Mouse (Mus musculus): ENCODE measurements around the gene Pycr1. TPM values are rescaled to one million over a fixed set of nuclear protein-coding genes. Genes with fewer than 3 reads are reported as not detected.
"Not testable (repeated sequence)": the region's sequence is repeated elsewhere in the genome, so short reads cannot be mapped to it uniquely, and the experiment has no call there.

The Pycr1 gene
- polyA plus RNA-seq, 1 experiment = 41.7 TPM

- Histone ChIP-seq H3K36me3 (ENCODE audit: control insufficient read depth, insufficient read depth, low read length, poor library complexity, severe bottlenecking) (peaks cover 5% of the 10 kb centered on the region), H3K4me3 (ENCODE audit: low read depth, low read length) (no peak overlapping the region), H3K9me3 (replicated peaks; ENCODE audit: control insufficient read depth, insufficient read depth, low read length, poor library complexity, severe bottlenecking) (no peaks in the 10 kb centered on the region), H3K27ac (ENCODE audit: insufficient read depth, low read length) (no peak overlapping the region), H3K27me3 (ENCODE audit: control insufficient read depth, insufficient read depth, low read length, poor library complexity, severe bottlenecking) (no peaks in the 10 kb centered on the region), H3K4me1 (ENCODE audit: control insufficient read depth, insufficient read depth, low read length) (no peaks in the 10 kb centered on the region), H3K9ac (ENCODE audit: low read depth, poor library complexity, severe bottlenecking) (no peak overlapping the region)
- TF ChIP-seq CTCF (IDR thresholded peaks at IDR 0.05; ENCODE audit: low read depth, low read length) (no peak), EP300 (IDR thresholded peaks at IDR 0.05; ENCODE audit: insufficient read depth, low read depth, low read length) (no peak), POLR2A (IDR thresholded peaks at IDR 0.05; ENCODE audit: insufficient read depth, low read length) (no peak)
Measured at GRCm38 (mm10) chr11:120683536-120683935, 40.0 kb upstream of the Pycr1 start.

- no peaks in the 10 kb centered on the region for H3K4me1 ChIP-seq (ENCODE audit: control insufficient read depth, insufficient read depth, low read length)
- H3K27ac ChIP-seq (ENCODE audit: insufficient read depth, low read length) = no peak overlapping the region
- H3K9me3 ChIP-seq (replicated peaks; ENCODE audit: control insufficient read depth, insufficient read depth, low read length, poor library complexity, severe bottlenecking) = no peaks in the 10 kb centered on the region
- no peak overlapping the region for H3K9ac ChIP-seq (ENCODE audit: low read depth, poor library complexity, severe bottlenecking)
- no peak overlapping the region for H3K4me3 ChIP-seq (ENCODE audit: low read depth, low read length)
- H3K36me3 ChIP-seq (ENCODE audit: control insufficient read depth, insufficient read depth, low read length, poor library complexity, severe bottlenecking) = peaks cover 5% of the 10 kb centered on the region; the same call in 1 of the 2 replicates
- H3K27me3 ChIP-seq (ENCODE audit: control insufficient read depth, insufficient read depth, low read length, poor library complexity, severe bottlenecking) = no peaks in the 10 kb centered on the region
- TF ChIP-seq POLR2A (IDR thresholded peaks at IDR 0.05; ENCODE audit: insufficient read depth, low read length) (no peak), CTCF (IDR thresholded peaks at IDR 0.05; ENCODE audit: low read depth, low read length) (no peak), EP300 (IDR thresholded peaks at IDR 0.05; ENCODE audit: insufficient read depth, low read depth, low read length) (no peak)
Measured at GRCm38 (mm10) chr11:120682683-120683082, 39.1 kb upstream of the Pycr1 start.

- peaks cover 5% of the 10 kb centered on the region; the same call in 1 of the 2 replicates for H3K36me3 ChIP-seq (ENCODE audit: control insufficient read depth, insufficient read depth, low read length, poor library complexity, severe bottlenecking)
- H3K27ac ChIP-seq (ENCODE audit: insufficient read depth, low read length) = no peak overlapping the region
- H3K4me1 ChIP-seq (ENCODE audit: control insufficient read depth, insufficient read depth, low read length) = no peaks in the 10 kb centered on the region
- H3K9me3 ChIP-seq (replicated peaks; ENCODE audit: control insufficient read depth, insufficient read depth, low read length, poor library complexity, severe bottlenecking) = no peaks in the 10 kb centered on the region
- H3K27me3 ChIP-seq (ENCODE audit: control insufficient read depth, insufficient read depth, low read length, poor library complexity, severe bottlenecking) = no peaks in the 10 kb centered on the region
- TF ChIP-seq CTCF (IDR thresholded peaks at IDR 0.05; ENCODE audit: low read depth, low read length) (peak; percentile 44), POLR2A (IDR thresholded peaks at IDR 0.05; ENCODE audit: insufficient read depth, low read length) (no peak), EP300 (IDR thresholded peaks at IDR 0.05; ENCODE audit: insufficient read depth, low read depth, low read length) (no peak)
- H3K4me3 ChIP-seq (ENCODE audit: low read depth, low read length) = no peak overlapping the region
- H3K9ac ChIP-seq (ENCODE audit: low read depth, poor library complexity, severe bottlenecking) = no peak overlapping the region
Measured at GRCm38 (mm10) chr11:120679909-120680308, 36.3 kb upstream of the Pycr1 start.

GRCm38 (mm10) chr11:120676951-120677350 is 33.4 kb upstream of the Pycr1 start:
- Histone ChIP-seq H3K4me1 (ENCODE audit: control insufficient read depth, insufficient read depth, low read length) (no peaks in the 10 kb centered on the region), H3K27ac (ENCODE audit: insufficient read depth, low read length) (no peak overlapping the region), H3K9me3 (replicated peaks; ENCODE audit: control insufficient read depth, insufficient read depth, low read length, poor library complexity, severe bottlenecking) (no peaks in the 10 kb centered on the region), H3K27me3 (ENCODE audit: control insufficient read depth, insufficient read depth, low read length, poor library complexity, severe bottlenecking) (no peaks in the 10 kb centered on the region), H3K9ac (ENCODE audit: low read depth, poor library complexity, severe bottlenecking) (no peak overlapping the region), H3K36me3 (ENCODE audit: control insufficient read depth, insufficient read depth, low read length, poor library complexity, severe bottlenecking) (peaks cover 4% of the 10 kb centered on the region; the same call in 1 of the 2 replicates), H3K4me3 (ENCODE audit: low read depth, low read length) (no peak overlapping the region)
- TF ChIP-seq POLR2A (IDR thresholded peaks at IDR 0.05; ENCODE audit: insufficient read depth, low read length) (no peak), EP300 (IDR thresholded peaks at IDR 0.05; ENCODE audit: insufficient read depth, low read depth, low read length) (no peak), CTCF (IDR thresholded peaks at IDR 0.05; ENCODE audit: low read depth, low read length) (no peak)

- H3K36me3 ChIP-seq (ENCODE audit: control insufficient read depth, insufficient read depth, low read length, poor library complexity, severe bottlenecking); H3K27me3 ChIP-seq (ENCODE audit: control insufficient read depth, insufficient read depth, low read length, poor library complexity, severe bottlenecking); H3K4me3 ChIP-seq (ENCODE audit: low read depth, low read length); H3K9ac ChIP-seq (ENCODE audit: low read depth, poor library complexity, severe bottlenecking); H3K4me1 ChIP-seq (ENCODE audit: control insufficient read depth, insufficient read depth, low read length); H3K9me3 ChIP-seq (replicated peaks; ENCODE audit: control insufficient read depth, insufficient read depth, low read length, poor library complexity, severe bottlenecking); H3K27ac ChIP-seq (ENCODE audit: insufficient read depth, low read length): not testable (repeated sequence)
Measured at GRCm38 (mm10) chr11:120675875-120676274, 32.3 kb upstream of the Pycr1 start.

- Histone ChIP-seq H3K4me1 (ENCODE audit: control insufficient read depth, insufficient read depth, low read length) (no peaks in the 10 kb centered on the region), H3K27me3 (ENCODE audit: control insufficient read depth, insufficient read depth, low read length, poor library complexity, severe bottlenecking) (no peaks in the 10 kb centered on the region), H3K36me3 (ENCODE audit: control insufficient read depth, insufficient read depth, low read length, poor library complexity, severe bottlenecking) (no peaks in the 10 kb centered on the region), H3K9ac (ENCODE audit: low read depth, poor library complexity, severe bottlenecking) (peak overlapping the region; percentile 78), H3K9me3 (replicated peaks; ENCODE audit: control insufficient read depth, insufficient read depth, low read length, poor library complexity, severe bottlenecking) (no peaks in the 10 kb centered on the region), H3K4me3 (ENCODE audit: low read depth, low read length) (peak overlapping the region; percentile 83), H3K27ac (ENCODE audit: insufficient read depth, low read length) (peak overlapping the region; percentile 59)
- TF ChIP-seq CTCF (IDR thresholded peaks at IDR 0.05; ENCODE audit: low read depth, low read length) (no peak), POLR2A (IDR thresholded peaks at IDR 0.05; ENCODE audit: insufficient read depth, low read length) (no peak), EP300 (IDR thresholded peaks at IDR 0.05; ENCODE audit: insufficient read depth, low read depth, low read length) (no peak)
Measured at GRCm38 (mm10) chr11:120673594-120674122, 30.1 kb upstream of the Pycr1 start.

Measured in ES-Bruce4 (cell line).